Mouse (Mus musculus): ENCODE results near the gene Gcm1. TPM values are rescaled to one million over a fixed set of nuclear protein-coding genes. Genes with fewer than 3 reads are reported as not detected.

Gcm1 gene
- not detected for polyA plus RNA-seq (2017; shearing (Covaris generic))

GRCm38 (mm10) chr9:78051677-78052076, at the start of gene Gcm1:
Gcm1 (plus strand) TSS chr9:78051924.

GRCm38 (mm10) chr9:78108796-78109239, 57.1 kb downstream of the Gcm1 start, which contains the start of the genes Fbxo9 and Ick:
Fbxo9 (minus strand) TSS chr9:78109065.
Ick (plus strand) TSS chr9:78109192.

Other genes with a start within 250 kb of the Gcm1 start
- 231 TPM for gene Elovl5, start 134.6 kb upstream of the Gcm1 start, polyA plus RNA-seq (2017; shearing (Covaris generic))
- gene Fbxo9, start 57.1 kb downstream of the Gcm1 start, polyA plus RNA-seq (2017; shearing (Covaris generic)): 54.4 TPM
- gene Ick, start 57.3 kb downstream of the Gcm1 start, polyA plus RNA-seq (2017; shearing (Covaris generic)): 8.4 TPM
- 2.4 TPM for gene Gsta4, start 130.8 kb downstream of the Gcm1 start, polyA plus RNA-seq (2017; shearing (Covaris generic))
- not detected for gene Gsta1, start 178.7 kb downstream of the Gcm1 start, polyA plus RNA-seq (2017; shearing (Covaris generic))
- gene Gm3776, start 205.2 kb downstream of the Gcm1 start, polyA plus RNA-seq (2017; shearing (Covaris generic)): not detected
- not detected for gene Gm10639, start 238.0 kb downstream of the Gcm1 start, polyA plus RNA-seq (2017; shearing (Covaris generic))